Mouse (Mus musculus): ENCODE data around the gene Mapk1.

The Mapk1 gene

DNA sequence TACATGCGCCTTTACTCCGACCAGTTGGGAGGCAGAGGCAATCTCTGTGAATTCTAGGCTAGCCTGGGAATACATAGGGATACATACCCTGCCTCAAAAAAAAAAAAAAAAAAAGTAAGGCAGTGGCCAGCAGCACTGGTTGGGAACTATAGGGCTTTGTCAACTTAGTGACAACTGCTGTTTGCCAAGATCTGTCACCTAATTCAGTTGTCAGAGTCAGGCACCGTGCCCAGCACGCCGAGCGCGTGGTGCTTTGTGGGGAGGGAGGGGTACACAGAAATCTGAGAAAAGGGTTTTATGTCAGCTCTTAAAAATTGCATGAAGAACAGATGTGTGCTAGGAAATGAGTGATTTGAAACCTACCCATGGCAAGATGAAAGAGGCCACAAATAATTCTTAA, 94.9 kb downstream of the Mapk1 start:
- DNase-seq (ENCODE audit: low read depth, low spot score) = no peak

DNA sequence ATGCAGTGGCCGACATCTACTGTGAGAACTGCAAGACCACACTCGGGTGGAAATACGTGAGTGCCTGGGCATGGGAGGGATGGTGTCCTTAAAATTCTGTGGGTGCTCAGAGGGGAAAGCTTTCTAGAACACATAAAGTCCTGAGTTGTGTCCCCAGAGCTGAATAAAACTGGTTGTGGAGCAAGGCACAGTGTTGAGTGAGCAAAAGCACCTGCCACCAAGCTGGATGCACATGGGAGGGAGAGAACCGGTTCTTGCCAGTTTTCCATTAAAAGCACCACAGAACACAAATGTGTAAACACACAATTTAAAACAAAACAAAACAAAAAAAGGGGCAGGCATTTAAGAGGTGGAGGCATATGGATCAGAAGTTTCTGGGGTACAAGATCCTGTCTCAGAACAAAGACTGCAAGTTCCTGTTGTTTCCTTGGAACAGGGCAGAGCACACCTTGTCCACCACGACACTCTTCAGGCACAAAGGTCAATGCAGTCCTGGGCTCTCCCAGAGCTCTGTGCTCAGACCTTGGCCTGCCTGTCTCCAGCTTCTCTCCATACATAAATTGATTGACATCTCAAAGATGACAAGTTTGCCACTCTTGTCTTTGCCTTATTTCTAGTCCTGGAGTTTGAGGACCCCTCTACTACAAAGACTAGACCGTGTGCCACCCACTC, 99.1 kb downstream of the Mapk1 start:
- DNase-seq (ENCODE audit: low read depth, low spot score) = no peak

DNA sequence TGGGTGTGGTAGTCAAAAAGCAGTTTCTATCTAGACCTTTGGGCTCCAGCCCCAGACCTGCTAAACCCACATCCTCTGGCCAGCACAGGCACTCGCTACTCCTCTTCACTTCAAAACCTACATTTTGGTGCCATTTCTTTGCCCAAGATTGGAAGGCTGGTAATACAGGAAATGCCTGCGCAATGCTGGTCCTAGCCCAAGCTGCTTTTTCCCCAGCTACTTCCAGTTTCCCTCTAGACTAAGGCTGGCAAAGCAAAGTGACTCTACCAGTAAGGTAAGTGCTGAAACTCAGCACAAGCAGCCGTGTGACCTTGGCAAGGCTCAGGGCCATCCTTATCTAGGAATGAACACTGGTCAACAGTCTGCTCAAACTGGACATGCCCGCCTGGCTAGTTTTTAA, 102.5 kb downstream of the Mapk1 start:
- DNase-seq (ENCODE audit: low read depth, low spot score) = no peak

DNA sequence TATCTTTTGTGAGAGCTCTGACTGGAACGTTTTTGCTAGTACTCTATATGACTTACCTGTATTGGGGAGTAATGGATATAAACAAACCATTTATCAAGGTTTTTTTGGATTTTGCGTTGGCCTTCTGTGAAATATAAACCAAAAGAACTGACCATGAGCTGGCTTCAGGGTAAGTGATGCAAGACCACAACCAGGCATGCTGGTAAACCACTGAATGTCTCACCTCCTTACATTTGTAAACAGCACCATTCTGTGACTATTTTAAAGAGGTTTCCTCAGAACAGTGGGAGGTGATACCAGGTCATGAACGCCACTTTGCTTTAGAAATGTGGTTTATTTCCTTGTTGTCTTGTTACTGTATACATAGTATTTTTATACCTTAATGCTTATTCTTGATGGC, 103.1 kb downstream of the Mapk1 start:
- no peak for DNase-seq (ENCODE audit: low read depth, low spot score)

DNA sequence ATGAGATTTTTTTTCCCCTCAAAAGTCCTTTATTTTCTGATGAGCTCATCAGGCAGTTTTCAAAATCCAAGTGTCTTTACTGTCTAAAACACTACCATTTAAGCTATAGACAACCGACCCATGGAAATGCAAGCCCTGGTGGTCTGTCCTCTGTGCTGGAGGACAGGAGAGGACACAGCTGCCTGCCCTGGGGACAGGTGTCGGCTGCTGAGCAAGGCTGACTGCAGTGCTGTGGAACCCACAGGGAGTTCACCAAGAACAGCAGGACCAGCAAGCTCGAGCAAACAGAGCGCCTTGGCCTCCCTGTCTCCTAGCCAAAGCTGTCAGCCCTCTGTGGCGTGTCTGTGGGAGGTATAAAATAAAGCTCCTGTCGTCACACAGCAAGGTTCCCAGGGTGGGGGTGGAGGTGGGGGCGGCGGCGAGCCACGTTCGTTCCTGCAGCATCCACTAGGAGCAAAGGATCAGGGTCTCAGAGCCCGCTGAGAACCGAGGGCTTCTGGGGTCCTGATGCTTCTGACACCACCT, 103.5 kb downstream of the Mapk1 start:
- DNase-seq (ENCODE audit: low read depth, low spot score) = no peak

DNA sequence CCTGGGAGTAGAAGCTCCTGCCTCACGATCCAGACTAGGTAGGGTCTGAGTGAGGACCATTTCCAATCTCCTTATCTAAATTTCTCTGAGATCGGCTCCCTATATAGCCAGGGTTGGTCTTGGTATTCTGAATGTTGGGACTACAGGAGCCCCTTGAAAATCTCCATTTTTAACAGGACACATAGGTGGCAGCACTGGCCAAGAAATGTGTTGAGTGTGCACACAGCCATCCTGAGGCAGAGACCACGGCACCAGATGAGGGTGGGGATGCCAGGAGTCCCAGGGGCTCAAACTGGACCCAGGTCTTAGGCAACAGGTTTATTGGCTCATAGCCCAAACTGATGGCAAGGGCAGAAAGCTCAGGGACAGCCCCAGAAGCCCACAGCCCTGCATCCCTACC, 105.2 kb downstream of the Mapk1 start:
- no peak for DNase-seq (ENCODE audit: low read depth, low spot score)

DNA sequence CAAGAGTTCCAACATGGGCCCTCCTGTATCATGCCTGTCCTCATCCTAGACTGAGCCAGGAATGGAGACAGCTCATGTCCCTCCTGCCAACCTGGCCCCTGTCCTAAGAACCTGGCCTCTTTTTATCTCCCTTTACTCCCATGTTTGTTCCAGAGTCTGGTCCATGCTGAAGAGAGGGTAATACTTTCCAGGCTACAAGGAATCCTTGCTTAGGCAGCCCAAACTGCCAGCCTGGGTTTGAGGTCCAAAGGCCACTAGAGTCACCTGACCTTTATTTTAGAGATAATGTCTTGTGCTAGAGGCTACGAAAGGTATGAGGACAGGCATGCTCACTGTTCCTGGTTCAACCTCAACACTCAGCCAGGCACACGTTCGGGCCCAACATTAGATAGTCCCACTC, 113.8 kb downstream of the Mapk1 start:
- no peak for DNase-seq (ENCODE audit: low read depth, low spot score)

All from R1 (cell line).